Mouse (Mus musculus) thymus, postnatal 14 days (tissue): ENCODE results near the gene Gna15.
A peak's percentile ranks its signal among the peaks of the same experiment; 100 is the strongest.

Experiments
- DNase-seq: peaks from one replicate; pipeline ENCODE4 v3.0.0; 2021

Gna15 gene

GRCm38 (mm10) chr10:81495151-81495550 lies 28.9 kb downstream of the Gna15 start:
- peak; percentile 26 for DNase-seq

GRCm38 (mm10) chr10:81494260-81495041 lies 29.6 kb downstream of the Gna15 start:
- DNase-seq: no peak

DNA sequence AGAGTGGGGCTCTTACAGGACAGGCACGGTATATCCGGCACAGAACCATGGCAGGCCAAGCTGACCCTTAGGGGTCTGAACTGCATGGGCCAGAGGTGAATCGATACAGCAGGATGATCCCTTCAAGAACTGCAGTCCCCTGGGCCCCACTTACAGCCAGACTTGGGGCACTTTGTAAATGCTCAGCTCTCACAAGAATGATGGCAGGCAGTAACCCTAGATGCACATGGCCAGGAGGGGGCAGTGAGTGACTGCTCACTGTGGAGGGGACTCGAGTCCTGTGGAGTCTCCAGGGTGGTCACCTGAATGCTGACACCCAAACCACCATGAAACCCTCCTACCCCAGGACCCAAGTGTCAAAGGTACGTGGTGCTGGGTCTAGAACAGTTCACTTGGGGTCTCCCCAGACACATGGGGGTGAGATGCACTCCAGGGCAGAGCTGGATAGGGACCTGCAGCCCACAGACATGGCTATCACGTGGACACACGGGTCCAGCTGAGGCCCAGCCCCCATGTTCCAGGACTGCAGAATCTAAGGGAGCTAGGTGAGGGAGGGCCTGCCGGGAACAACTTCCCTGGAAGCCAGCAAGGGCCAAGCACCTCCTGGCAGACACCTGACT lies 30.3 kb downstream of the Gna15 start:
- peak; percentile 55 for DNase-seq

DNA sequence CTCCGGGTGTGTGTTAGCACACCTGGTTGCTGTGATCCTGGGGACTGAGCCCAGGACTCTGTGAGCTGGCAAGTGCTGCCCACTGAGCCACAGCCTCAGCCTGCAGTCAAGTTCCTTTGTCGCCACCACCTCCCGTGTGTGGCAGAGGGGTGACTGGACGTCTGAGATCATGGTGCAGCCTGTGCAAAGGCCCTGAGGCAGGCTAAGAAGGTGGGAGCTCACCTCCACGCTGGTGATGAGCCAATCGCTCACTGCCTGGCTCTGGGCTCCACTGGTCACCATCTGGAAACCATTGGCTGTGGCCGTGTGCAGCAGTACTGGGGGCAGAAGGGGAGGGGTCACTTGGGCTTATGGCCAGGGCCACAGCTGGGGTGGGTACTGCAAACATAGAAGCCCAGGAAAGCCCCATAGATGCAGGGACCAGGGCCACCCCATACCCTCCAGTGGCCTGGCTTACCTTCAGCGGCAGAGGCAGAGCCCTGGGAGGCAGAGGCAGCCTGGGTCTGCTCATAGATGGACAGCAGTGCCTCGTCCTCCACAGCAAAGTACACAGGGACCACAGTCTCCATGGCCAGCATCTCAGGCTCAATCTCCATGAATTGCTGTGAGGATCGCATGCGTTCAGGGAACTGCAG lies 31.3 kb downstream of the Gna15 start:
- DNase-seq: no peak

- no peak for DNase-seq
These were observed 33.0 kb downstream of the Gna15 start for GRCm38 (mm10) chr10:81491018-81491417.

GRCm38 (mm10) chr10:81489941-81490340 lies 34.1 kb downstream of the Gna15 start:
- no peak for DNase-seq

DNA sequence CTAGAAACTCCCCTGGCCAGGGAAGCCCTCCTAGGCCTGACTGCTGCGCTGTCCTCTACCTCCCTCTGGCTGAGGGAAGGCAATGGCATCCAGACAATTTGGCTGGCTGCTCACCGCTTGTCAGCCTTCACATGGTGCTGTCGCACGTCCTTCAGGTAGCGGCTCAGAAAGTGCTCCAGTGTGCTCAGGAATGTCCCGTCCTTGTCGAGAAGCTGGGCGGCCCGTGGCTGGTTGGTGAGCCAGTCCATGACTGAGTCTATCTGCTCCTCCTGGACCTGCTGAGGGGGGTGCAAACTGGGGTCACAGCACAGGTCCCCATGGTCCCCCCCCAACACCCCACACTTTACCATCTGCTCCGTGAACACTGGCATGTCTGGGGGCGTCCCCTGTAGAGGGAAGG lies 35.9 kb downstream of the Gna15 start:
- DNase-seq: no peak

DNA sequence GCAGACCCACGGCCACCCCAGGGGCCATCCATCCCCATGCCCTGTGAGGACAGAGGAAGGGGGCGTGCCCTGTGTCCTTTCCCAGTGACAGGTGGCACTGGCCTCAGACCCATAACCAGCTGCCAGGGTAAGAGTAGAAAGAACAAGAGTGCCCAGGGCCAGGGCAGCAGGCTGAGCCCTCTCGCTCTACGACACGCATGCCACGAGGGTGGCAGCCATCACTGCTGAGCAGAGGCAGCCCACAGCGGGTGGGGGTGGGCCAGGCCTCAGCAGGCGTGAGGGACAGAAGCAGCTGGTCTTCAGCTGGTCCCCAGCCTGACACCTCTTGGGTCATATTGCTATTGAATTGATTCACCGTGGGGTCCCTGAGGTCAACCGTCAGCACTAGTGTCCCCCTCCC lies 37.5 kb downstream of the Gna15 start:
- no peak for DNase-seq

- no peak for DNase-seq
These were observed 38.5 kb downstream of the Gna15 start for GRCm38 (mm10) chr10:81485479-81486018.

GRCm38 (mm10) chr10:81485060-81485449 lies 39.0 kb downstream of the Gna15 start:
- peak; percentile 61 for DNase-seq

- DNase-seq: no peak
These were observed 39.5 kb downstream of the Gna15 start for GRCm38 (mm10) chr10:81484441-81485059.

GRCm38 (mm10) chr10:81483983-81484382 lies 40.0 kb downstream of the Gna15 start:
- DNase-seq: peak; percentile 58

GRCm38 (mm10) chr10:81482533-81482889 lies 41.5 kb downstream of the Gna15 start, which contains the start of gene Celf5:
Celf5 (minus strand) TSS chr10:81482709.
- DNase-seq: peak; percentile 63

- DNase-seq: peak; percentile 34
These were observed 42.2 kb downstream of the Gna15 start for GRCm38 (mm10) chr10:81481605-81482532.

GRCm38 (mm10) chr10:81474461-81474860 lies 49.6 kb downstream of the Gna15 start:
- no peak for DNase-seq

- peak; percentile 74 for DNase-seq
These were observed 51.0 kb downstream of the Gna15 start for GRCm38 (mm10) chr10:81473003-81473451.

- DNase-seq: no peak
These were observed 51.5 kb downstream of the Gna15 start for GRCm38 (mm10) chr10:81472403-81473002.

GRCm38 (mm10) chr10:81470454-81470853 lies 53.6 kb downstream of the Gna15 start:
- DNase-seq: peak; percentile 62

GRCm38 (mm10) chr10:81469253-81469652 lies 54.8 kb downstream of the Gna15 start:
- no peak for DNase-seq

DNA sequence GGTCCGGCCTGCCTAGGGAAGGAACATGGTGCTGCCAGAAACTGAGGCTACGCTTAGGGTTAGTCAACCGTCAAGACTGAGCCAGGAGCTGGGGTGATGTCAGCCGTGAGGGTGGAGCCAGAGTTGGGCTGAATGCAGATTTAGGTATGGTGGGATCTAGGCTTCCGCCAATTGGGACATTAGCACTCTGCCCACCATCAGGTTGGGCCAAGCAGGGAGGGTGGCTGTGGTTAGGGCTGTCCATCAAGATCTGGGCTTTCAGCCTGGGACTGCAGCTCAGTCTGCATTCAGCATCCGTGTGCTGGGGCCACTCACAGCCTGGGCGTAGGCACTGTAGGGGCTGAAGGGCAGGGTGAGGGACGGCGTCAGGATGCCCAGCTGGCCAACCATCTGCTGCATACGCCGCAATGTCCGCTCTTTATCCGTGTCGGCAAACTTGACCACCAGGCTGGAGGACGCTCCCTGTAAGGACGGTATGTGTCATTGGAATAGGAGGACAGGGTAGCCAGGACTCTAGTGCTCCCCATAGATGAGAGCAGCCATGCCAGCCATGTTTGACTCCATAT lies 56.3 kb downstream of the Gna15 start:
- DNase-seq: no peak

DNA sequence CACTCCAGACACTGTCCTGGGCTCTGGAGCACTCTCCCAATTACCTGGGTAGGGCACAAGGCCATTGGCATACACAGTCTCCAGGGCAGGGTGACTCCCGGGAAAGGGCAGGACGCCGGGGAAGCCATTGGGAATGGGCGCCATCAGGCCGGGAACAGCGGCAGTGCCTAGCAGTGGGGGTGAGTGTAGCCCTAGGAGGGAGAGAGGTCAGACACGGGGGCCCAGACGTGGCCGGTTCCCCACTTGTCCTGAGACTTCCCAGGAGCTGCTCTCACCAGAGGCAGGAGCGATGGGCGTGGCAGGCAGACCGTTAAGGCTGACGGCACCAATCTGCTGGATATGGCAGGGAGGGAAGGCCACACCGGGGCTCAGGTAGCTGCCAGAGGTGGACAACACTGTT lies 57.1 kb downstream of the Gna15 start:
- DNase-seq: no peak
